Mouse (Mus musculus): ENCODE measurements around the gene Zfp462. TPM values are rescaled to one million over a fixed set of nuclear protein-coding genes. Genes with fewer than 3 reads are reported as not detected.
A peak's percentile ranks its signal among the peaks of the same experiment; 100 is the strongest.
"Not testable (repeated sequence)": the region's sequence is repeated elsewhere in the genome, so short reads cannot be mapped to it uniquely, and the experiment has no call there.

Gene Zfp462
- polyA plus RNA-seq (2014; fragmentation: Nextera tagmentation; extraction: Ambion mirVana): 22.8 and 34.8 TPM in 2 replicates

- H3K4me3 ChIP-seq (ENCODE audit: low read depth, low read length): peak within 1 kb of the TSS; percentile 88
- WGBS: 0% methylated on average over 43 of the region's 43 CpGs
- peak within 1 kb of the TSS; percentile 97 for H3K9ac ChIP-seq (ENCODE audit: low read depth, low read length)
- H3K27me3 ChIP-seq (ENCODE audit: control insufficient read depth, insufficient read depth, low read length): no peaks in the 10 kb centered on the region
- no peaks in the 10 kb centered on the region for H3K36me3 ChIP-seq (ENCODE audit: control insufficient read depth, insufficient read depth, low read length)
- peak; percentile 51 for ATAC-seq (ENCODE audit: low FRiP score)
- peak; percentile 87 for DNase-seq (ENCODE audit: low spot score)
- H3K4me2 ChIP-seq (replicated peaks; ENCODE audit: low read depth, low read length): peak within 1 kb of the TSS; percentile 70
- H3K27ac ChIP-seq (ENCODE audit: low read depth, low read length): peak within 1 kb of the TSS; percentile 97
- H3K4me1 ChIP-seq (replicated peaks; ENCODE audit: control insufficient read depth, insufficient read depth, low read length): no peaks in the 10 kb centered on the region
- H3K9me3 ChIP-seq (ENCODE audit: control insufficient read depth, low read length): no peaks in the 10 kb centered on the region
Measured at GRCm38 (mm10) chr4:54944921-54945430, at the start of gene Zfp462. Zfp462 (plus strand) TSS chr4:54945048.

DNA sequence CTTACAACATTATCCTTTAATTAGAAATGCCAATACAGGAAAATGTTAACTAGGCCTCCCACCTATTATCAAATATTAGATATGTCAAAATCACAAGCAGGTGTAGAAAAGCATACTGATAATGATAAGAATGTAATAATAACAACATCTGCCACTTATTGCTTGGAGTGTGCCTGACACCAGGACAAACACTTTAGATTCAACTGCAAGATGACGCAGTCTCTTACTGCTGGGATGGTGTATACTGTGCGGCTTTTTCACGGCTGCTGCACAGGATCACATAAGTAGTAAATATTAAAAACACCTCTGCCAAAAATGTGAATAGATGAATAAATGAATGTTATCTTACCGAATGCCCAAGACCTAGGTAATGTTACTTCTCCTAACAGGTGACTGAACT is 48.8 kb upstream of the Zfp462 start:
- no peak overlapping the region for H3K9ac ChIP-seq (ENCODE audit: low read depth, low read length)
- no peaks in the 10 kb centered on the region for H3K4me1 ChIP-seq (replicated peaks; ENCODE audit: control insufficient read depth, insufficient read depth, low read length)
- H3K4me2 ChIP-seq (replicated peaks; ENCODE audit: low read depth, low read length): no peak overlapping the region
- no peak for DNase-seq (ENCODE audit: low spot score)
- no peaks in the 10 kb centered on the region for H3K27me3 ChIP-seq (ENCODE audit: control insufficient read depth, insufficient read depth, low read length)
- no peaks in the 10 kb centered on the region for H3K9me3 ChIP-seq (ENCODE audit: control insufficient read depth, low read length)
- no peak overlapping the region for H3K4me3 ChIP-seq (ENCODE audit: low read depth, low read length)
- WGBS: 90% methylated on average over 4 of the region's 4 CpGs
- no peak for ATAC-seq (ENCODE audit: low FRiP score)
- H3K36me3 ChIP-seq (ENCODE audit: control insufficient read depth, insufficient read depth, low read length): no peaks in the 10 kb centered on the region
- no peak overlapping the region for H3K27ac ChIP-seq (ENCODE audit: low read depth, low read length)

DNA sequence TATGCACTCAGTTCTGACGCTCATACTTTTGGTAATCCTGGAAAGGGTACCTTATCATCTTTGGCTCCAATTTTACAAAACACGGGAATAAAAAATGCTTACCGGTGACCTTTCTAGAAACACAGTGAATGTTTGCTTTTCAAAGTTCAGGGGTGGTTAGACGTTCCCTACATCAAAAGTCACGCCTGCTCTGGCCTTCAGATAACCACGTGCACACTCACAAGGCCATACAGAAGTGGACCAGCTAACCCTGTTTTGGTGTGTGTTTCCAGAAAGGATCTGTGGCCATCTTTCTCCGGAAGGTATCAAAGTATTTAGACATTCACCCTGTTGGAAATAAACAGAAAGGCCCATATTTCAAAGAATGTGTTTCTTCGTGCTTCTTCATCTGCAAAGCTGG is 40.2 kb upstream of the Zfp462 start:
- Histone ChIP-seq H3K4me1 (replicated peaks; ENCODE audit: control insufficient read depth, insufficient read depth, low read length) (no peaks in the 10 kb centered on the region), H3K27ac (ENCODE audit: low read depth, low read length) (no peak overlapping the region), H3K4me2 (replicated peaks; ENCODE audit: low read depth, low read length) (no peak overlapping the region), H3K9me3 (ENCODE audit: control insufficient read depth, low read length) (no peaks in the 10 kb centered on the region), H3K4me3 (ENCODE audit: low read depth, low read length) (no peak overlapping the region), H3K36me3 (ENCODE audit: control insufficient read depth, insufficient read depth, low read length) (no peaks in the 10 kb centered on the region), H3K9ac (ENCODE audit: low read depth, low read length) (no peak overlapping the region), H3K27me3 (ENCODE audit: control insufficient read depth, insufficient read depth, low read length) (no peaks in the 10 kb centered on the region)
- ATAC-seq (ENCODE audit: low FRiP score): no peak
- no peak for DNase-seq (ENCODE audit: low spot score)
- 88% methylated on average over 8 of the region's 8 CpGs for WGBS

DNA sequence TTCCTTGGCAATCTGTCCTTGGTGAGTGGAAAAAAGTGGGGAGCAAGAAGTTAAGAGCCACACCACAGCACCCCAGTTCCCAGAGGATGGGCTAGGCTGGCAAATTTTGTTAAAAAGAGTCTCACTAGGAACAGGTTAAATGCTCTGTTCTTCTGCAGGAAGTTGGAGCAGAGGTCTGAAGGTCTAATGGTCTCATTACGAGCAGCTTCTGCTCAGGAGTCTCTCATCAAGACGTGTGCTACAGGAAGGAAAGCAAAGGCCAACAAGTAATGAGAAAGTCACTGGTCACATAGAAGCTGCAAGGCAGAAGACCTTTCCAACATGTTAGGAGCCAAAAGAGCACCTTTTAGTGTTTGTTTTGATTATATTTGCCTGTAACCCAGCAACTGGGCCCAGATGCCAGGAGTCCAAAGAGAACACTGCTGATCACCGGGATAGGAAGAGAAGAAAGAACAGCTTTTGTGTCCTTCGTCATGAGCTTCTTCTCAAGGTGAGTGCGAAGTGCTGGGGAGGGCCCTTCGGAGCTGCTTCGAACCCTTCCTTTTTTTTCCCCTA is 39.4 kb upstream of the Zfp462 start:
- H3K9me3 ChIP-seq (ENCODE audit: control insufficient read depth, low read length): no peaks in the 10 kb centered on the region
- no peaks in the 10 kb centered on the region for H3K36me3 ChIP-seq (ENCODE audit: control insufficient read depth, insufficient read depth, low read length)
- DNase-seq (ENCODE audit: low spot score) (no peak), ATAC-seq (ENCODE audit: low FRiP score) (no peak)
- no peak overlapping the region for H3K4me3 ChIP-seq (ENCODE audit: low read depth, low read length)
- H3K27me3 ChIP-seq (ENCODE audit: control insufficient read depth, insufficient read depth, low read length): no peaks in the 10 kb centered on the region
- H3K27ac ChIP-seq (ENCODE audit: low read depth, low read length): no peak overlapping the region
- no peaks in the 10 kb centered on the region for H3K4me1 ChIP-seq (replicated peaks; ENCODE audit: control insufficient read depth, insufficient read depth, low read length)
- no peak overlapping the region for H3K4me2 ChIP-seq (replicated peaks; ENCODE audit: low read depth, low read length)
- H3K9ac ChIP-seq (ENCODE audit: low read depth, low read length): no peak overlapping the region
- 86% methylated on average over 7 of the region's 7 CpGs for WGBS

- Histone ChIP-seq H3K27me3 (ENCODE audit: control insufficient read depth, insufficient read depth, low read length) (no peaks in the 10 kb centered on the region), H3K9me3 (ENCODE audit: control insufficient read depth, low read length) (no peaks in the 10 kb centered on the region), H3K9ac (ENCODE audit: low read depth, low read length) (no peak overlapping the region), H3K4me3 (ENCODE audit: low read depth, low read length) (no peak overlapping the region), H3K4me2 (replicated peaks; ENCODE audit: low read depth, low read length) (no peak overlapping the region), H3K36me3 (ENCODE audit: control insufficient read depth, insufficient read depth, low read length) (no peaks in the 10 kb centered on the region), H3K4me1 (replicated peaks; ENCODE audit: control insufficient read depth, insufficient read depth, low read length) (no peaks in the 10 kb centered on the region), H3K27ac (ENCODE audit: low read depth, low read length) (no peak overlapping the region)
- ATAC-seq (ENCODE audit: low FRiP score) (no peak), DNase-seq (ENCODE audit: low spot score) (no peak)
- 91% methylated on average over 3 of the region's 3 CpGs for WGBS
Measured at GRCm38 (mm10) chr4:54910300-54910699, 34.5 kb upstream of the Zfp462 start.

DNA sequence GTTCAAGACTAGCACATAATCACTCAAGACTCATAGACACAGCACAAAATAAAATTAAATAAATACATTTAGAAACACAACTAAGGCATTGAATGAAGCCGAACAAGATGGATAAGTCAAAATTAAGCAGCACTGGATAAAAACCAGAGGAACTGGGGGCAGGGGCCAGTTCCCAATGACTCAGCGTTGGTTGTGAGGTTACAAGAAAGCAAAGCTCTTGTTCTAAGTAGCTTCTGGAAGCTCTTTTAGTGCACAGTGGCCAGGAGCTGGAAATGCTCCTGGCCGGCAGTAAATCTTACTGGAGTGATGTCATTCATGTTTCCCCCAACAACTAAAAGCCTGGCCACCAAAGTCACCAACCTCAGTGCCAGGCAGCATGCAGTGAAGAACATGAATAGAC is 26.6 kb upstream of the Zfp462 start:
- WGBS: 84% methylated on average over 3 of the region's 3 CpGs
- DNase-seq (ENCODE audit: low spot score) (no peak), ATAC-seq (ENCODE audit: low FRiP score) (no peak)
- Histone ChIP-seq H3K27me3 (ENCODE audit: control insufficient read depth, insufficient read depth, low read length) (no peaks in the 10 kb centered on the region), H3K4me1 (replicated peaks; ENCODE audit: control insufficient read depth, insufficient read depth, low read length) (no peaks in the 10 kb centered on the region), H3K9me3 (ENCODE audit: control insufficient read depth, low read length) (no peaks in the 10 kb centered on the region), H3K4me3 (ENCODE audit: low read depth, low read length) (no peak overlapping the region), H3K27ac (ENCODE audit: low read depth, low read length) (no peak overlapping the region), H3K9ac (ENCODE audit: low read depth, low read length) (no peak overlapping the region), H3K4me2 (replicated peaks; ENCODE audit: low read depth, low read length) (no peak overlapping the region), H3K36me3 (ENCODE audit: control insufficient read depth, insufficient read depth, low read length) (no peaks in the 10 kb centered on the region)

DNA sequence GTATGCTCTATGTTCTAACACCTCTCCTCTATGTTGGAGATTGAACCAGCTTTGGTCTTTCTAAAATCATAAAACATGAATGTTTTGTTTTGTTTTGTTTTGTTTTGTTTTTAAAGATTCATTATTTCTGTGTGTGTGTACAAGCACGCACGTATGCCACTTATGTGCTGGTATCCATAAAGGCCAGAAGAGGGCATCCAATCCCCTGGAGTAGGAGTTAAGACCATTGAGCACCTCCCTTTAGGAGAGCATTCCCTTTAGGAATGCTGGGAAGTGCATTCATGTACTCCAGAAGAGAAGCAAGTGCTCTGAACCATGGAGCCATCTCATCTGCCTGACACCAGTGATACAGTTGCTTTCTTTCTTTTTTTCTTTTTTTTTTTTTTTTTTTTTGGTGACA is 21.5 kb upstream of the Zfp462 start:
- H3K27ac ChIP-seq (ENCODE audit: low read depth, low read length): no peak overlapping the region
- DNase-seq (ENCODE audit: low spot score): no peak
- no peaks in the 10 kb centered on the region for H3K36me3 ChIP-seq (ENCODE audit: control insufficient read depth, insufficient read depth, low read length)
- no peaks in the 10 kb centered on the region for H3K9me3 ChIP-seq (ENCODE audit: control insufficient read depth, low read length)
- no peak overlapping the region for H3K4me2 ChIP-seq (replicated peaks; ENCODE audit: low read depth, low read length)
- no peaks in the 10 kb centered on the region for H3K27me3 ChIP-seq (ENCODE audit: control insufficient read depth, insufficient read depth, low read length)
- H3K4me1 ChIP-seq (replicated peaks; ENCODE audit: control insufficient read depth, insufficient read depth, low read length): no peaks in the 10 kb centered on the region
- ATAC-seq (ENCODE audit: low FRiP score): no peak
- H3K4me3 ChIP-seq (ENCODE audit: low read depth, low read length): no peak overlapping the region
- 91% methylated on average over 2 of the region's 2 CpGs for WGBS
- no peak overlapping the region for H3K9ac ChIP-seq (ENCODE audit: low read depth, low read length)

DNA sequence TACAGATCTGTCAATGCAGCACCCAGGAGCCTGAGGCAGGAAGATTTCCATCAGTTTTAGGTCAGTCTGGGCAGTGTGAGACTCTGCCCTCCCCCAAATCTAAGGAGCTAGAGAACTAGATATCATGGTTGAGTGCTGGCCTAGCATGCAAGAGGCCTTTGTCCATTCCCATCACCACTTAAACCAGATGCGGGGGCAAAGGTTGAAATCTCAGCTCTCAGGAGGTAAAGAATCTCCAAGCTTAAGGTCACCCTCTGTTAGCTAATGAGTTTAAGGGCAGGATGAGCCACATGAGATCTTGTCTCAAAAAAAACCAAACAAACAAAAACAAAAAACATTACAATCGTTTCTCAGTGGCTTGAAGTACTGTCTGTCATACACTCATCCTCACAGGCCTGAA is 20.5 kb upstream of the Zfp462 start:
- ATAC-seq (ENCODE audit: low FRiP score) (no peak), DNase-seq (ENCODE audit: low spot score) (no peak)
- Histone ChIP-seq H3K27me3 (ENCODE audit: control insufficient read depth, insufficient read depth, low read length) (no peaks in the 10 kb centered on the region), H3K9ac (ENCODE audit: low read depth, low read length) (no peak overlapping the region), H3K4me1 (replicated peaks; ENCODE audit: control insufficient read depth, insufficient read depth, low read length) (no peaks in the 10 kb centered on the region), H3K4me2 (replicated peaks; ENCODE audit: low read depth, low read length) (no peak overlapping the region), H3K36me3 (ENCODE audit: control insufficient read depth, insufficient read depth, low read length) (no peaks in the 10 kb centered on the region), H3K9me3 (ENCODE audit: control insufficient read depth, low read length) (no peaks in the 10 kb centered on the region), H3K4me3 (ENCODE audit: low read depth, low read length) (no peak overlapping the region), H3K27ac (ENCODE audit: low read depth, low read length) (no peak overlapping the region)
- 95% methylated on average over 2 of the region's 2 CpGs for WGBS

DNA sequence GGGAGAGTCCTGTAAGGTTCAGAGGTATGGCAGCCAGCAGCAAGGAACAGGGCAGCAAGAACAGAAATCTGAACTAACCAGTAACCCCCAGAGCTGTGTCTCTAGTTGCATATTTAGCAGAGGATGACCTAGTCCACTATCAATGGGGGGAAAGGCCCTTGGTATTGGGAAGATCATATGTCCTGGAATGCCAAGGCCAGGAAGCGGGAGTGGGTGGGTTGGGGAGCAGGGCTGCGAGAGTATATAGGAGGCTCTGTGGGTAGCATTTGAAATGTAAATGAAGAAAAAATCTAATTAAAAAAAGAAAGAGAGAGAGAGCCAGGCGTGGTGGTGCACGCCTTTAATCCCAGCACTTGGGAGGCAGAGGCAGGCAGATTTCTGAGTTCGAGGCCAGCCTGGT is 18.4 kb upstream of the Zfp462 start:
- not testable (repeated sequence) for H3K4me3 ChIP-seq (ENCODE audit: low read depth, low read length); H3K27ac ChIP-seq (ENCODE audit: low read depth, low read length); H3K9ac ChIP-seq (ENCODE audit: low read depth, low read length); DNase-seq (ENCODE audit: low spot score); H3K36me3 ChIP-seq (ENCODE audit: control insufficient read depth, insufficient read depth, low read length); H3K27me3 ChIP-seq (ENCODE audit: control insufficient read depth, insufficient read depth, low read length); H3K4me1 ChIP-seq (replicated peaks; ENCODE audit: control insufficient read depth, insufficient read depth, low read length); H3K4me2 ChIP-seq (replicated peaks; ENCODE audit: low read depth, low read length); ATAC-seq (ENCODE audit: low FRiP score); H3K9me3 ChIP-seq (ENCODE audit: control insufficient read depth, low read length)
- 94% methylated on average over 4 of the region's 5 CpGs for WGBS
